Mouse (Mus musculus): Measurements from ENCODE around the gene Sord. TPM values are rescaled to one million over a fixed set of nuclear protein-coding genes. Genes with fewer than 3 reads are reported as not detected.

The Sord gene
- polyA plus RNA-seq, 1 experiment from 2014 or later, result 28.7 TPM

DNA sequence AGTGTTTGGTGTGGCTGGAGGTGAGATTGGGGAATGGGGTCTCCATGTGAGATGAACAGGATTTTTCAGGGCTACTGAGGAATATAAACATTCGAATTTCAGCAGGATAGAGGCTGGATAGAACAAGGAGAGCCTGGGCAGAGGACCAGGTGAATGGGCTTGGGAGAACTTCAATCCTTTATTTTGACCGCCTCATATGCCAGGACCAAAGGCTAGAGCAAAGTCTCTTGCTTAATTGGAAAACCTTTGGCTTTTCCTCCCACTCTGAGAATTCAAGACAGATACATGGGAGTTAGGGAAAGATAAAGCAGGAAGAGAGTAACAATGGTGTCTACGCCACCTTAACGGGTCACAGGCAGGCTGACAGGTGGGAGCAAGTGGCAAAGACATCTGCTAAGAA is 6.7 kb downstream of the Sord start:
- H3K9ac ChIP-seq, result no peak overlapping the region
- H3K9me3 ChIP-seq (replicated peaks), result no peaks in the 10 kb centered on the region
- no peaks in the 10 kb centered on the region for H3K27me3 ChIP-seq
- no peak overlapping the region for H3K4me2 ChIP-seq (replicated peaks)
- no peak overlapping the region for H3K4me3 ChIP-seq (replicated peaks)
- H3K36me3 ChIP-seq, result no peaks in the 10 kb centered on the region
- H3K27ac ChIP-seq (replicated peaks), result no peak overlapping the region
- 0 out of 2 replicates have a peak, but pooled peaks cover 4% of the 10 kb centered on the region for H3K4me1 ChIP-seq
- no peak for ATAC-seq (ENCODE audit: insufficient number of reproducible peaks, low FRiP score, low TSS enrichment, low read depth)
- 86% methylated on average over 4 of the region's 4 CpGs for WGBS

DNA sequence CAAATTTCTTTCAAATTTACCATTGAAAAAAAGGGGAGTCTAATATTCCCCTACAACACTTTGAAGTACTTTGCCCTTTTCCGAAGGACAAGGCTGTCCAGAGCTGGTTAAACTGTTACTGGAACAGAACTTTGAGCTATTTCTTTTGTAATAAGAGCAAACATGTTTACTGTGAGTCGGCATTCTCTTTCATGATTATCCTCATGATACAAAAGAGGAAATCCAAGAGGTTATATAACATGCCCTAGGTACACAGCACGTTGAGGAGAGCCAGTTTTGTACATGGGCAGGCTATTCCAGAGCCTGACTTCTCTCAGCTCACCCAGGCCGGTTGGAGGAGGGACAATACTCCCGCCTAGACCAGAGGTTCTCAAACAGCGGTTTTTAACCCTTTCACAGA is 7.4 kb downstream of the Sord start:
- no peak overlapping the region for H3K4me3 ChIP-seq (replicated peaks)
- H3K4me1 ChIP-seq, result 0 out of 2 replicates have a peak, but pooled peaks cover 4% of the 10 kb centered on the region
- H3K9me3 ChIP-seq (replicated peaks), result no peaks in the 10 kb centered on the region
- no peak overlapping the region for H3K4me2 ChIP-seq (replicated peaks)
- H3K27me3 ChIP-seq, result no peaks in the 10 kb centered on the region
- H3K36me3 ChIP-seq, result no peaks in the 10 kb centered on the region
- no peak for ATAC-seq (ENCODE audit: insufficient number of reproducible peaks, low FRiP score, low TSS enrichment, low read depth)
- no peak overlapping the region for H3K27ac ChIP-seq (replicated peaks)
- 56% methylated on average over 6 of the region's 6 CpGs for WGBS
- H3K9ac ChIP-seq, result no peak overlapping the region

DNA sequence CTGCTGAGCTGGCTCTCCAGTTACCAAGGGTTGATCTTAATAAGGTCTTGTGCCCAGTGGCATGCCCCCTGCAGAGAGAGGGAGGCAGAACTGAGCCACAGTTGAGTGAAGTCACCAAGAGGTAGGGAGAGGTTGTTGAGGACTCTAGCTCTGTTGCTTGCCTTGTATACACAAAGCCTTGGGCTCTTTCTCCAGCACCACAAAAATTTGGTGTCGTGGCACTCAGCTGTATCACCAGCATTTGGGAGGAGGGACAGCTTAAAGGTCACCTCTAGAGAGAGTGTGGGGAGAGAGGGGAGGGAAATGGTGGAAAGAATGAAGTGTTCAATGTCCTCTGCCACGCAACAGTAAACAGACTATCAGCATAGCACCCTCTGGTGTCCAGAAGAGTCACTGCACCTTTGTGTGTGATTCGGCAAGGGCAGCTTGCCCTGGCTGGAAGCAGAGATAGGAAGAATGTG is 9.2 kb downstream of the Sord start:
- Histone ChIP-seq H3K9ac (no peak overlapping the region), H3K27ac (replicated peaks) (no peak overlapping the region), H3K9me3 (replicated peaks) (no peaks in the 10 kb centered on the region), H3K36me3 (no peaks in the 10 kb centered on the region), H3K4me3 (replicated peaks) (no peak overlapping the region), H3K4me2 (replicated peaks) (no peak overlapping the region), H3K4me1 (0 out of 2 replicates have a peak, but pooled peaks cover 4% of the 10 kb centered on the region), H3K27me3 (no peaks in the 10 kb centered on the region)
- ATAC-seq (ENCODE audit: insufficient number of reproducible peaks, low FRiP score, low TSS enrichment, low read depth), result no peak
- 1% methylated on average over 3 of the region's 3 CpGs for WGBS

DNA sequence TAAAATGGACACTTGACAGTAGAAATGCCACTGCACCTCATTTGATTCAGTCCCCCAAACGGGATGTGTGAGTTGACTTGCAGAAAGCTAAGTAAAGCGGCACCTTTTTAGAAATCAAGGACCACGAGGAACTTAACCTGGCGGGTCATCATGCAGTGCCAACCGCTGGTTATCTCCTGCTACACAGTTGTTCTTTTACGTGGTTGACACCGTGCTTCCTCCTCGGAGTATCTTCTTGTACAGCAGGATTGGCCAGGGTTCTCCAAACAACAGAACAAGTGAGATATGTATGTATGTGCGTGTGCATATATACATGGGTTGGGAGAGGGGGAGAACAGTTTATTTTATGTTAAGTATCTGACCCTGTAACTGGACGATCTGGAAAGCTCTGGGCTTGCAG is 13.2 kb downstream of the Sord start:
- Histone ChIP-seq H3K36me3 (no peaks in the 10 kb centered on the region), H3K27me3 (no peaks in the 10 kb centered on the region), H3K9ac (no peak overlapping the region), H3K27ac (replicated peaks) (no peak overlapping the region), H3K4me1 (0 out of 2 replicates have a peak, but pooled peaks cover 4% of the 10 kb centered on the region), H3K4me2 (replicated peaks) (no peak overlapping the region), H3K9me3 (replicated peaks) (no peaks in the 10 kb centered on the region), H3K4me3 (replicated peaks) (no peak overlapping the region)
- no peak for ATAC-seq (ENCODE audit: insufficient number of reproducible peaks, low FRiP score, low TSS enrichment, low read depth)
- WGBS, result 87% methylated on average over 10 of the region's 10 CpGs

DNA sequence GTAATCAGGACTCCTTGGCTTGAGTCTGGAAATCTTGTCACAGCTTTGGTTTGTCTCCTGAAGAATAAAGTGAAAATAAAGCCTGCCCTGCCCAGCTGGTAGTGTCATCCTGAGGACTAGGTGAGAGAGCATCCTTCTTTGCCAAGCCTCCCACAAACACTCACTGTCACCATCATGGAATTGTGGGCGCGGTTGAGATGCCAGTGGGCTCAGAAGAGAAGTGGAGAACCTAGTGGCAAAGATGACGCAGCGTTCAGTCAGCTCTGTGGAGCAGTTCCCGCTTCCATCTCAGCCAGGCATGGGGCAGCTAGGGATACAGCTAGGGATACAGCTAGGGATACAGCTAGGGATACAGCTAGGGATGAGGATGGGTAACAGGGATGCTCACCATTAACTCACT is 21.4 kb downstream of the Sord start:
- ATAC-seq (ENCODE audit: insufficient number of reproducible peaks, low FRiP score, low TSS enrichment, low read depth), result no peak
- Histone ChIP-seq H3K36me3 (no peaks in the 10 kb centered on the region), H3K27ac (replicated peaks) (no peak overlapping the region), H3K27me3 (no peaks in the 10 kb centered on the region), H3K4me3 (replicated peaks) (no peak overlapping the region), H3K9me3 (replicated peaks) (no peaks in the 10 kb centered on the region), H3K4me1 (no peaks in the 10 kb centered on the region), H3K4me2 (replicated peaks) (no peak overlapping the region), H3K9ac (no peak overlapping the region)
- 88% methylated on average over 5 of the region's 5 CpGs for WGBS

DNA sequence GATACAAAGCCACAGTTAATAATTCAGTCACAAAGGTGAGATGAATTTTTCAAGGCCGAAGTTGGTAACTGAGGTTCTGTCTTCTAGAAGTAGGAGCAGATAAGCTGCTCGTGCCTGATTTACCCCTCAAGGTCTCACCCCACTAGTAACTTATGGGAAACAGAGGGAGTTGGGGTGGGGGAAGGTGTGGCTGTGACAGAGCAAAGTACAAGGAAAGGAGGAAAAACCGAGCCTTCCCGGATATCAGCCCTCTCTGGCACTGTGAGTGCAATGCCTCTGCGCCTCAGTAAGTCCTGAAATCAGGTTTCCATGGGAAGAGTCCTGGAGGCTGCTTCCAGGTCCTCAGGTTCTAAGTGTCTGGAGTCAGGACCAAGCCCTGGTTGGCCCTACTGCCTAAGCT is 26.2 kb downstream of the Sord start:
- Histone ChIP-seq H3K27me3 (no peaks in the 10 kb centered on the region), H3K9ac (no peak overlapping the region), H3K27ac (replicated peaks) (no peak overlapping the region), H3K4me2 (replicated peaks) (no peak overlapping the region), H3K4me3 (replicated peaks) (no peak overlapping the region), H3K4me1 (no peaks in the 10 kb centered on the region), H3K9me3 (replicated peaks) (no peaks in the 10 kb centered on the region), H3K36me3 (no peaks in the 10 kb centered on the region)
- ATAC-seq (ENCODE audit: insufficient number of reproducible peaks, low FRiP score, low TSS enrichment, low read depth), result no peak
- WGBS, result 86% methylated on average over 5 of the region's 5 CpGs

DNA sequence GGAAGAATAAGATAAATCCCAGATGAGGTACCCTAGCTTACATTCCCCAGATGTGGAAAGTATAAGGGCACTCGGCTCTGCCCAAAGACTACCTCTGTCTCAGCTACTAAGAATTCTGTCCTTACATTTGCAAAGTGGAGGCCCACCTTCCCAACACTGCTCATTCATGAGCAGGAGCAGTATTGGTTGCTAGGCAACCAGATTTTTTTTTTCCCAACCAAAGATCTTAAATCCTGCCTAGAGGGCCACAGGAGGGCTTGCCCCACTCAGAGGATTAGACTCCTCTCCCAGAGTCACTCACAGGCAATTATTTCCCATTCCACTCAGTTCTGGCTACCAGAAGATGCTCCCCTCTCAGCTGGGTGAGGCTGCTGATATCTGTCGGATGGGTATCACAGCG is 30.1 kb downstream of the Sord start:
- H3K27me3 ChIP-seq, result no peaks in the 10 kb centered on the region
- WGBS, result 49% methylated on average over 3 of the region's 3 CpGs
- H3K27ac ChIP-seq (replicated peaks), result no peak overlapping the region
- H3K4me2 ChIP-seq (replicated peaks), result no peak overlapping the region
- H3K4me1 ChIP-seq, result no peaks in the 10 kb centered on the region
- H3K36me3 ChIP-seq, result no peaks in the 10 kb centered on the region
- no peaks in the 10 kb centered on the region for H3K9me3 ChIP-seq (replicated peaks)
- no peak overlapping the region for H3K9ac ChIP-seq
- ATAC-seq (ENCODE audit: insufficient number of reproducible peaks, low FRiP score, low TSS enrichment, low read depth), result no peak
- no peak overlapping the region for H3K4me3 ChIP-seq (replicated peaks)

DNA sequence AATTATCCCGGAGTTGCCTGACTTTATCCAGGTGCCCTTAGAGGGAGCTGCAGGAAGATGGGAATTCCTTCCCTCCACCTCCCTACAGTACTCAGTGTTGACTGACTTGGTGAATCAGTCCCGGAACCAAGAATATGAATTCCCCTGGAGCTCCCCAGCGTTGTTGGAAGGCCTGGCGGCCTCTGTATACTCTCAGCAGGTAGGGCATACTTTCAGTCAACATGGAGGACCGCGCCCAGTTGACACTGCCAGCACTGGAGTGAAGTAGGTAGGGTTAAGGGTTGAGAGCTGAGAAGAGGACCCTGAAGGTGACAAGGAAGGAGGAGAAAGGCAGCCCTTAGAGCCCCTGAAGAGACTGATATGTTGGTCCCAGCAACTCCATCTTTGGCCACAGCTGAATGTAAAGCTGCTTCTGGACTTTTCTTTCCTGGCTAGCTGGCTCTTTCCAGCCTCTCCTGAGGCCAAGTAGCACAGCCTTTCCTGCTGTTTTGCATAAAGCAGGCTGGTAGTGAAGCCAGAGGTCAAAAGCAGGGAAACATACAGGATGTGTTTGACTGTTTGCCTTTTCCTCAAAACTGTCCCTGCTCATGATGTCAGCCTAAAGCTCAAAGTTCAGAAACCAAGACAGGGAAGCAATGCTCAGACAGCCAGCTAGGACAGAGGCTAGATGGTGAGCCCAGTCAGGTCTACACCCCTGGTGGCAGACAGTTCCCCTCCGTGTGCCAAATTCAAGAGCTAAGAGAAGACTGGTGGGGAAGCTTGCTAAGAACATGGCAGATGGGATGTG is 32.1 kb downstream of the Sord start:
- no peak overlapping the region for H3K9ac ChIP-seq
- H3K36me3 ChIP-seq, result no peaks in the 10 kb centered on the region
- H3K4me2 ChIP-seq (replicated peaks), result no peak overlapping the region
- 84% methylated on average over 7 of the region's 7 CpGs for WGBS
- no peak overlapping the region for H3K4me3 ChIP-seq (replicated peaks)
- ATAC-seq (ENCODE audit: insufficient number of reproducible peaks, low FRiP score, low TSS enrichment, low read depth), result no peak
- no peaks in the 10 kb centered on the region for H3K27me3 ChIP-seq
- no peak overlapping the region for H3K27ac ChIP-seq (replicated peaks)
- H3K9me3 ChIP-seq (replicated peaks), result no peaks in the 10 kb centered on the region
- no peaks in the 10 kb centered on the region for H3K4me1 ChIP-seq

DNA sequence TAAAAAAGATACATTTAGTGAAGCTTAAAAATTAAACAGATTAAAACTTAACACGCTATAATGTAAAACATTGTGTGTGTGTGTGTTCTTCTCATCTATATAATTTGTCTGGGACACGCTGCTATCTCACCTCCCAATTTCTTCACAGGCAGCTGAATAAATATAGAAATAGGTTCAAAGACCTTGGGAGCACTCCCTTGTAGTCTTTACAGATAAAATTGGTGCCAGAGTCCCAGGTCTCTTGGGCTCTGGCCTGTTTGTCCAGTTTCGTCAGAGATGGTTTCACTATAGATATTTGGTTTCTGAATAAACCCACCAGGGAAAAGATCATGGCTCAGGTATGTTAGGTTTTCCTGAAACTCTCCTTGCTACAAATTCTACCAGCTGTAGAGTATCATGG is 44.2 kb downstream of the Sord start:
- Histone ChIP-seq H3K9ac (no peak overlapping the region), H3K4me3 (replicated peaks) (no peak overlapping the region), H3K4me1 (no peaks in the 10 kb centered on the region), H3K9me3 (replicated peaks) (no peaks in the 10 kb centered on the region), H3K27me3 (no peaks in the 10 kb centered on the region), H3K27ac (replicated peaks) (no peak overlapping the region), H3K4me2 (replicated peaks) (no peak overlapping the region), H3K36me3 (no peaks in the 10 kb centered on the region)
- WGBS, result 82% methylated on average over 3 of the region's 3 CpGs
- ATAC-seq (ENCODE audit: insufficient number of reproducible peaks, low FRiP score, low TSS enrichment, low read depth), result no peak

DNA sequence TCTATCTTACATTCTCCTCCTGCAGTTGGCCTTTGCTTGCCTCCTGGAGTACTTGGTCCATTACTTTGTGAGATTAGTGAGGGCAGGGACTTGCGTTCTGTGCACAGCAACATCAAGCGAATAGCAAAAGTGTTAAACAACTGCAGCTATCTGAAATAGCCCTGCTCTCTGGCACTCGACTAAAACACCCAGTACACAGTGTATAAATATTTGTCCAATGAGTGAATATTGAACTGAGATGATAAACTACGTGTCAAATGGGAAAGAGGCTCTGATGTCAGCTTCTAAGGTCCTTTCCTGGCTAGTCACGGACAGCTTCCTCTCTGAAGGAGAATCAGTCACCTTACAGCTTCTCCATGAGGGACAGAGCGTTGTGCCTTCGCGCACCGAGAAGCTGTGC is 49.5 kb downstream of the Sord start:
- H3K9me3 ChIP-seq (replicated peaks), result no peaks in the 10 kb centered on the region
- H3K9ac ChIP-seq, result no peak overlapping the region
- no peak overlapping the region for H3K4me3 ChIP-seq (replicated peaks)
- no peaks in the 10 kb centered on the region for H3K4me1 ChIP-seq
- no peak overlapping the region for H3K4me2 ChIP-seq (replicated peaks)
- no peak overlapping the region for H3K27ac ChIP-seq (replicated peaks)
- ATAC-seq (ENCODE audit: insufficient number of reproducible peaks, low FRiP score, low TSS enrichment, low read depth), result no peak
- no peaks in the 10 kb centered on the region for H3K36me3 ChIP-seq
- H3K27me3 ChIP-seq, result no peaks in the 10 kb centered on the region
- WGBS, result 80% methylated on average over 9 of the region's 9 CpGs

DNA sequence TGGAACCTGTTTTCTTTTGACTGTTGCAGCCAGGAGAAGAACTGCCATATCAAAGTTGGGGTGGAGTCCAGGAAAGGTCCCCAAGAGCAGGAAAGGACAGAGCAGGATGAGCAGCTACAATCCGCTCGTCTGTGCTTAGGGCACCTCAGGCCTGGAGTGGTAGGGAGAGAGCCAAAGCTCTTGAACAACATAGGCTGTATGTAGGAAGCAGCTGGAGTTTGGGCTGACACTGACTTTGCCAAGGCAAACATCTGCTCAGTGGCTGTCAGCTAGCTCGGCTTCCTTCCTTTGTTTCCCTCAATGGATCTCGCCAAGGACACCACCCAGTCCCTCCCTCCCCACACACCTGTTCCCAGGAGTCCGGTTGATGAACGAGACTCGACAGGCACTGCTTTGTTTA is 51.6 kb downstream of the Sord start:
- WGBS, result 57% methylated on average over 7 of the region's 7 CpGs

DNA sequence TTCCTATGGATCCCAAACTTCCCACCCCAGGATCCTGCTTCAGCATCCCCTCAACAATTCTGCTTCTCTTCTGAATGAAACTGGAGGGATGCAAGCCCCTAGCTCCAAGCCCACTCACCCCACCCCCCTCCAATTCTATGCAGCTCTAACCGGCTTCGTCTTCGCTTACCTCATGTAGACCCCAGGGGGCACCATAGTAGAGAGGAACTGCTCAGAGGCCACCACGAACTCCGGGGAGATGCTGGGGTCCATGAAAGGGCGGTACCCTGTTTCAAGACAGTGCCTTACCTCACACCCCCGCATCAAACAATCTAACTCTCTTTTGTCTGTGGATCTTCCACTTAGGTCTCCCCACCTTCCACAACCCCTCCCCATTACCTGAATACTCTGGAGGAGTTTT is 60.4 kb downstream of the Sord start:
- Histone ChIP-seq H3K4me1 (peaks cover 21% of the 10 kb centered on the region), H3K9ac (no peak overlapping the region), H3K36me3 (no peaks in the 10 kb centered on the region), H3K27me3 (peaks cover 66% of the 10 kb centered on the region), H3K27ac (replicated peaks) (no peak overlapping the region), H3K4me3 (replicated peaks) (no peak overlapping the region), H3K9me3 (replicated peaks) (no peaks in the 10 kb centered on the region), H3K4me2 (replicated peaks) (no peak overlapping the region)
- WGBS, result 4% methylated on average over 7 of the region's 7 CpGs
- ATAC-seq (ENCODE audit: insufficient number of reproducible peaks, low FRiP score, low TSS enrichment, low read depth), result no peak

More for the DNA sequence above, 51.6 kb downstream of the Sord start:
- H3K9me3 ChIP-seq (replicated peaks), result no peaks in the 10 kb centered on the region
- no peak overlapping the region for H3K4me3 ChIP-seq (replicated peaks)
- no peak overlapping the region for H3K4me2 ChIP-seq (replicated peaks)
- no peak overlapping the region for H3K27ac ChIP-seq (replicated peaks)
- no peaks in the 10 kb centered on the region for H3K4me1 ChIP-seq
- peaks cover 5% of the 10 kb centered on the region; the same call in 1 of the 2 replicates for H3K27me3 ChIP-seq
- no peak; the same call in 1 of the 2 replicates for ATAC-seq (ENCODE audit: insufficient number of reproducible peaks, low FRiP score, low TSS enrichment, low read depth)
- H3K9ac ChIP-seq, result no peak overlapping the region
- H3K36me3 ChIP-seq, result no peaks in the 10 kb centered on the region
